Mouse (Mus musculus): ENCODE measurements around the gene Prmt8. TPM values are rescaled to one million over a fixed set of nuclear protein-coding genes. Genes with fewer than 3 reads are reported as not detected.
A peak's percentile ranks its signal among the peaks of the same experiment; 100 is the strongest.

Prmt8 gene
- polyA plus RNA-seq, 1 experiment from 2014 or later: 16.6 TPM

- Histone ChIP-seq H3K27me3 (replicated peaks; ENCODE audit: control insufficient read depth, insufficient read depth, low read length) (0 out of 2 replicates have a peak, but pooled peaks cover 4% of the 10 kb centered on the region), H3K36me3 (ENCODE audit: control insufficient read depth, insufficient read depth, low read length) (no peaks in the 10 kb centered on the region), H3K4me3 (ENCODE audit: low read depth, low read length) (peak overlapping the region; percentile 63), H3K4me1 (ENCODE audit: control insufficient read depth, insufficient read depth, low read length) (peaks cover 25% of the 10 kb centered on the region; the same call in 1 of the 2 replicates), H3K4me2 (ENCODE audit: low read length) (peak overlapping the region; percentile 91), H3K9me3 (replicated peaks; ENCODE audit: control insufficient read depth, low read length) (no peaks in the 10 kb centered on the region), H3K9ac (ENCODE audit: low read length) (peak overlapping the region; percentile 72), H3K27ac (ENCODE audit: low read depth, low read length) (peak overlapping the region; percentile 81; the same call in 1 of the 2 replicates)
- DNase-seq (ENCODE audit: low spot score) (peak; percentile 75), ATAC-seq (peak; percentile 71)
- WGBS: under 1% methylated on average over 28 of the region's 28 CpGs
These were observed 2.6 kb downstream of the Prmt8 start for GRCm38 (mm10) chr6:127766641-127767200.

- Histone ChIP-seq H3K9ac (ENCODE audit: low read length) (no peak overlapping the region), H3K4me1 (ENCODE audit: control insufficient read depth, insufficient read depth, low read length) (peaks cover 25% of the 10 kb centered on the region; the same call in 1 of the 2 replicates)
- WGBS: 8% methylated on average over 9 of the region's 11 CpGs
These were observed 3.1 kb downstream of the Prmt8 start for GRCm38 (mm10) chr6:127766041-127766604.

GRCm38 (mm10) chr6:127765573-127765972 is 3.7 kb downstream of the Prmt8 start:
- peaks cover 24% of the 10 kb centered on the region; the same call in 1 of the 2 replicates for H3K4me1 ChIP-seq (ENCODE audit: control insufficient read depth, insufficient read depth, low read length)
- H3K4me2 ChIP-seq (ENCODE audit: low read length): peak overlapping the region; percentile 91
- no peak for ATAC-seq
- no peak overlapping the region for H3K27ac ChIP-seq (ENCODE audit: low read depth, low read length)
- no peaks in the 10 kb centered on the region for H3K36me3 ChIP-seq (ENCODE audit: control insufficient read depth, insufficient read depth, low read length)
- peak overlapping the region; percentile 63 for H3K4me3 ChIP-seq (ENCODE audit: low read depth, low read length)
- H3K9me3 ChIP-seq (replicated peaks; ENCODE audit: control insufficient read depth, low read length): no peaks in the 10 kb centered on the region
- no peak overlapping the region for H3K9ac ChIP-seq (ENCODE audit: low read length)
- no peak for DNase-seq (ENCODE audit: low spot score)
- WGBS: 41% methylated on average over 5 of the region's 5 CpGs
- 0 out of 2 replicates have a peak, but pooled peaks cover 4% of the 10 kb centered on the region for H3K27me3 ChIP-seq (replicated peaks; ENCODE audit: control insufficient read depth, insufficient read depth, low read length)

More at GRCm38 (mm10) chr6:127766041-127766604, 3.1 kb downstream of the Prmt8 start:
- peak; percentile 22 for ATAC-seq
- H3K4me3 ChIP-seq (ENCODE audit: low read depth, low read length): peak overlapping the region; percentile 63
- no peaks in the 10 kb centered on the region for H3K9me3 ChIP-seq (replicated peaks; ENCODE audit: control insufficient read depth, low read length)
- H3K4me2 ChIP-seq (ENCODE audit: low read length): peak overlapping the region; percentile 91
- peak; percentile 63 for DNase-seq (ENCODE audit: low spot score)
- H3K36me3 ChIP-seq (ENCODE audit: control insufficient read depth, insufficient read depth, low read length): no peaks in the 10 kb centered on the region
- 0 out of 2 replicates have a peak, but pooled peaks cover 4% of the 10 kb centered on the region for H3K27me3 ChIP-seq (replicated peaks; ENCODE audit: control insufficient read depth, insufficient read depth, low read length)
- 0 out of 2 replicates have a peak overlapping the region, but pooled peaks have one; percentile 81 for H3K27ac ChIP-seq (ENCODE audit: low read depth, low read length)

- H3K27ac ChIP-seq (ENCODE audit: low read depth, low read length): peak overlapping the region; percentile 34; the same call in 1 of the 2 replicates
- 0 out of 2 replicates have a peak, but pooled peaks cover 6% of the 10 kb centered on the region for H3K4me1 ChIP-seq (ENCODE audit: control insufficient read depth, insufficient read depth, low read length)
- DNase-seq (ENCODE audit: low spot score) (no peak), ATAC-seq (peak; percentile 7; the same call in 1 of the 2 replicates)
- no peak overlapping the region for H3K4me3 ChIP-seq (ENCODE audit: low read depth, low read length)
- no peak overlapping the region for H3K9ac ChIP-seq (ENCODE audit: low read length)
- H3K27me3 ChIP-seq (replicated peaks; ENCODE audit: control insufficient read depth, insufficient read depth, low read length): no peaks in the 10 kb centered on the region
- H3K4me2 ChIP-seq (ENCODE audit: low read length): no peak overlapping the region
- no peaks in the 10 kb centered on the region for H3K9me3 ChIP-seq (replicated peaks; ENCODE audit: control insufficient read depth, low read length)
- no peaks in the 10 kb centered on the region for H3K36me3 ChIP-seq (ENCODE audit: control insufficient read depth, insufficient read depth, low read length)
- 54% methylated on average over 4 of the region's 4 CpGs for whole genome bisulfite sequencing
These were observed 11.0 kb downstream of the Prmt8 start for GRCm38 (mm10) chr6:127758264-127758663.

- Histone ChIP-seq H3K4me1 (ENCODE audit: control insufficient read depth, insufficient read depth, low read length) (peaks cover 11% of the 10 kb centered on the region; the same call in 1 of the 2 replicates), H3K27ac (ENCODE audit: low read depth, low read length) (peak overlapping the region; percentile 34; the same call in 1 of the 2 replicates), H3K4me3 (ENCODE audit: low read depth, low read length) (no peak overlapping the region), H3K9ac (ENCODE audit: low read length) (no peak overlapping the region), H3K36me3 (ENCODE audit: control insufficient read depth, insufficient read depth, low read length) (no peaks in the 10 kb centered on the region), H3K4me2 (ENCODE audit: low read length) (no peak overlapping the region), H3K9me3 (replicated peaks; ENCODE audit: control insufficient read depth, low read length) (no peaks in the 10 kb centered on the region), H3K27me3 (replicated peaks; ENCODE audit: control insufficient read depth, insufficient read depth, low read length) (no peaks in the 10 kb centered on the region)
- peak; percentile 42; the same call in 1 of the 2 replicates for ATAC-seq
- DNase-seq (ENCODE audit: low spot score): peak; percentile 55
- WGBS: 35% methylated on average over 5 of the region's 5 CpGs
These were observed 11.6 kb downstream of the Prmt8 start for GRCm38 (mm10) chr6:127757667-127758167.

GRCm38 (mm10) chr6:127756856-127757255 is 12.4 kb downstream of the Prmt8 start:
- ATAC-seq (no peak), DNase-seq (ENCODE audit: low spot score) (no peak)
- no peak overlapping the region for H3K27ac ChIP-seq (ENCODE audit: low read depth, low read length)
- no peak overlapping the region for H3K4me3 ChIP-seq (ENCODE audit: low read depth, low read length)
- no peak overlapping the region for H3K4me2 ChIP-seq (ENCODE audit: low read length)
- WGBS: 40% methylated on average over 12 of the region's 12 CpGs
- H3K4me1 ChIP-seq (ENCODE audit: control insufficient read depth, insufficient read depth, low read length): peaks cover 16% of the 10 kb centered on the region; the same call in 1 of the 2 replicates
- no peaks in the 10 kb centered on the region for H3K36me3 ChIP-seq (ENCODE audit: control insufficient read depth, insufficient read depth, low read length)
- H3K9ac ChIP-seq (ENCODE audit: low read length): no peak overlapping the region
- no peaks in the 10 kb centered on the region for H3K9me3 ChIP-seq (replicated peaks; ENCODE audit: control insufficient read depth, low read length)
- H3K27me3 ChIP-seq (replicated peaks; ENCODE audit: control insufficient read depth, insufficient read depth, low read length): no peaks in the 10 kb centered on the region

GRCm38 (mm10) chr6:127753228-127753627 is 16.0 kb downstream of the Prmt8 start:
- no peaks in the 10 kb centered on the region for H3K27me3 ChIP-seq (replicated peaks; ENCODE audit: control insufficient read depth, insufficient read depth, low read length)
- WGBS: 61% methylated on average over 6 of the region's 6 CpGs
- H3K27ac ChIP-seq (ENCODE audit: low read depth, low read length): no peak overlapping the region
- no peak for DNase-seq (ENCODE audit: low spot score)
- no peak overlapping the region for H3K4me3 ChIP-seq (ENCODE audit: low read depth, low read length)
- no peaks in the 10 kb centered on the region for H3K9me3 ChIP-seq (replicated peaks; ENCODE audit: control insufficient read depth, low read length)
- H3K36me3 ChIP-seq (ENCODE audit: control insufficient read depth, insufficient read depth, low read length): no peaks in the 10 kb centered on the region
- no peak for ATAC-seq
- H3K9ac ChIP-seq (ENCODE audit: low read length): no peak overlapping the region
- H3K4me1 ChIP-seq (ENCODE audit: control insufficient read depth, insufficient read depth, low read length): peaks cover 16% of the 10 kb centered on the region; the same call in 1 of the 2 replicates
- H3K4me2 ChIP-seq (ENCODE audit: low read length): no peak overlapping the region

- DNase-seq (ENCODE audit: low spot score): no peak
- Histone ChIP-seq H3K36me3 (ENCODE audit: control insufficient read depth, insufficient read depth, low read length) (no peaks in the 10 kb centered on the region), H3K4me3 (ENCODE audit: low read depth, low read length) (no peak overlapping the region), H3K4me1 (ENCODE audit: control insufficient read depth, insufficient read depth, low read length) (peaks cover 16% of the 10 kb centered on the region; the same call in 1 of the 2 replicates), H3K9ac (ENCODE audit: low read length) (no peak overlapping the region), H3K27ac (ENCODE audit: low read depth, low read length) (no peak overlapping the region), H3K9me3 (replicated peaks; ENCODE audit: control insufficient read depth, low read length) (no peaks in the 10 kb centered on the region), H3K27me3 (replicated peaks; ENCODE audit: control insufficient read depth, insufficient read depth, low read length) (no peaks in the 10 kb centered on the region), H3K4me2 (ENCODE audit: low read length) (no peak overlapping the region)
- WGBS: 61% methylated on average over 3 of the region's 3 CpGs
- no peak for ATAC-seq
These were observed 16.6 kb downstream of the Prmt8 start for GRCm38 (mm10) chr6:127752681-127753080.
